Mouse (Mus musculus): ENCODE measurements around the gene Neu4.

DNA sequence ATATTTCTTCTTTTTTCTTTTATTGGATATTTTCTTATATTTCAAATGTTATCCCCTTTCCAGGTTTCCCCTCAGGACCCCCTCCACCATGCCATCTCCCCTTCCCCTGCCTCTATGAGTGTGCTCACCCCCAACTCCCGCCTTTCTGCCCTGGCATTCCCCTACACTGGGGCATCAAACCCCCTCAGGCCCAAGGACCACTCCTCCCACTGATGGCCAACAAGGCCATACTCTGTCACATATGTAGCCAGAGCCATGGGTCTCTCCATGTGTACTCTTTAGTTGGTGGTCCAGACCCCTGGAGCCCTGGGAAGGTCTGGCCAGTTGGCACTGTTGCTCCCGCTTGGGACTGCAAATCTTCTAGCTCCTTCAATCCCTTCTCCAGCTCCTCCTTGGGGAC is 37.1 kb downstream of the Neu4 start:
- TF ChIP-seq CTCF (IDR thresholded peaks at IDR 0.05; ENCODE audit: low read depth, low read length), result no peak
- no peak for TF ChIP-seq POLR2A (IDR thresholded peaks at IDR 0.05; ENCODE audit: extremely low read depth, insufficient read depth, low read length)
